Mouse (Mus musculus) embryonic facial prominence, embryonic 12.5 days (tissue): Measurements from ENCODE around the gene Fitm1. TPM values are rescaled to one million over a fixed set of nuclear protein-coding genes. Genes with fewer than 3 reads are reported as not detected.

Source experiments
- ATAC-seq: fragments of 200-750 bp; cut with Nextera tagmentation; 2 replicates; pipeline ENCODE4 v1.8.0; 2017; ENCODE audit not compliant: insufficient number of reproducible peaks, insufficient read depth, low FRiP score, low TSS enrichment
- H3K27ac ChIP-seq: fragments of 300-500 bp; sonication (generic); 2 replicates; pipeline ENCODE4 v1.5.1; 2016; ENCODE audit warnings: mild to moderate bottlenecking
- H3K27me3 ChIP-seq: fragments of 300-500 bp; sonication (generic); 2 replicates; pipeline ENCODE4 v1.6.1; 2016; ENCODE audit warnings: mild to moderate bottlenecking, moderate library complexity
- H3K36me3 ChIP-seq: fragments of 300-500 bp; sonication (generic); 2 replicates; pipeline ENCODE4 v1.6.1; 2016; ENCODE audit warnings: mild to moderate bottlenecking
- H3K4me1 ChIP-seq: fragments of 300-500 bp; sonication (generic); 2 replicates; pipeline ENCODE4 v1.6.1; 2016
- H3K4me2 ChIP-seq: fragments of 300-500 bp; sonication (generic); replicated peaks from 2 replicates; pipeline ENCODE4 v1.6.1; 2016; ENCODE audit warnings: mild to moderate bottlenecking, moderate library complexity
- H3K4me3 ChIP-seq: fragments of 300-500 bp; sonication (generic); 2 replicates; pipeline ENCODE4 v1.5.1; 2016; ENCODE audit warnings: mild to moderate bottlenecking
- H3K9ac ChIP-seq: fragments of 300-500 bp; sonication (generic); 2 replicates; pipeline ENCODE4 v1.6.1; 2016; ENCODE audit warnings: mild to moderate bottlenecking, moderate library complexity
- H3K9me3 ChIP-seq: fragments of 300-500 bp; sonication (generic); 2 replicates; pipeline ENCODE4 v1.6.1; 2016; ENCODE audit warnings: mild to moderate bottlenecking, moderate library complexity
- WGBS: fragments of 180-500 bp; shearing (Covaris S2); methylation state at CpG from one replicate; pipeline ENCODE4 v1.1.7; 2016; 5-methylcytosine and 5-hydroxymethylcytosine counted together
- polyA plus RNA-seq: library from polyadenylated mRNA; unstranded; fragments of >200 nt; fragmentation: Nextera tagmentation; extraction: Ambion mirVana; gene quantifications from 2 replicates; pipeline ENCODE4 v1.2.1, GENCODE M21; 2016

Gene Fitm1
- polyA plus RNA-seq, 1 experiment from 2014 or later, result 9.1 TPM

GRCm38 (mm10) chr14:55571760-55572159 is 3.7 kb upstream of the Fitm1 start:
- H3K27ac ChIP-seq, result no peak overlapping the region
- H3K9me3 ChIP-seq, result no peaks in the 10 kb centered on the region
- H3K4me3 ChIP-seq, result no peak overlapping the region
- no peak overlapping the region for H3K9ac ChIP-seq
- H3K27me3 ChIP-seq, result no peaks in the 10 kb centered on the region
- H3K4me2 ChIP-seq, result no peak overlapping the region
- H3K4me1 ChIP-seq, result no peaks in the 10 kb centered on the region
- ATAC-seq, result no peak
- H3K36me3 ChIP-seq, result peaks cover 31% of the 10 kb centered on the region

DNA sequence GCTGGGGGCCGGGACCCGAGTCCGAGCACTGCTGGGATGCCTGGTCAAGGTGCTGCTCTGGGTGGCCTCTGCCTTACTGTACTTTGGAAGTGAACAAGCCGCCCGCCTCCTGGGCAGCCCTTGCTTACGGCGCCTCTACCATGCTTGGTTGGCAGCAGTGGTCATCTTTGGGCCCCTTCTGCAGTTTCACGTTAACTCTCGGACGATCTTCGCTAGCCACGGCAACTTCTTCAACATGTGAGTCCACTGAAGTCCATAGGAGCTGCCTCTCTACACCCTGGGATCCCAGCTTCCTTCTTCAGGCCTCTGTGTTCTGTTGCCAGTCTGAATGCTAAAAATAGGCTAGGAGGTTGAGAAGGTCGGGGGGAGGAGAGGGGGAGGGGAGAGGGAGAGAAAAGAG is 294 bp downstream of the Fitm1 start:
- H3K4me1 ChIP-seq, result no peaks in the 10 kb centered on the region
- WGBS, result 72% methylated on average over 13 of the region's 13 CpGs
- no peak for ATAC-seq
- H3K27me3 ChIP-seq, result no peaks in the 10 kb centered on the region
- H3K4me2 ChIP-seq, result no peak overlapping the region
- H3K36me3 ChIP-seq, result peaks cover 10% of the 10 kb centered on the region
- H3K9me3 ChIP-seq, result no peaks in the 10 kb centered on the region
- H3K4me3 ChIP-seq, result no peak overlapping the region; the same call in 1 of the 2 replicates
- H3K9ac ChIP-seq, result no peak overlapping the region; the same call in 1 of the 2 replicates
- H3K27ac ChIP-seq, result no peak overlapping the region

GRCm38 (mm10) chr14:55576376-55576775 is 959 bp downstream of the Fitm1 start:
- no peak for ATAC-seq
- Histone ChIP-seq H3K4me3 (no peak overlapping the region), H3K4me1 (no peaks in the 10 kb centered on the region), H3K27ac (no peak overlapping the region), H3K9ac (no peak overlapping the region), H3K27me3 (no peaks in the 10 kb centered on the region), H3K36me3 (peaks cover 17% of the 10 kb centered on the region), H3K9me3 (no peaks in the 10 kb centered on the region), H3K4me2 (peak overlapping the region; percentile 26; the same call in 1 of the 2 replicates)
- WGBS, result 75% methylated on average over 16 of the region's 16 CpGs

- peak within 1 kb of the TSS; percentile 73 for H3K4me3 ChIP-seq
- H3K4me1 ChIP-seq, result no peaks in the 10 kb centered on the region
- H3K27me3 ChIP-seq, result no peaks in the 10 kb centered on the region
- peak within 1 kb of the TSS; percentile 85 for H3K9ac ChIP-seq
- H3K4me2 ChIP-seq, result peak within 1 kb of the TSS; percentile 81
- peak; percentile 85 for ATAC-seq
- 1% methylated on average over 32 of the region's 32 CpGs for WGBS
- H3K27ac ChIP-seq, result peak within 1 kb of the TSS; percentile 79
- peaks cover 22% of the 10 kb centered on the region for H3K36me3 ChIP-seq
- no peaks in the 10 kb centered on the region for H3K9me3 ChIP-seq
Measured at GRCm38 (mm10) chr14:55577871-55578667, 2.7 kb downstream of the Fitm1 start, which contains the start of gene Psme1. Gene Psme1 (plus strand): TSS chr14:55578123.

GRCm38 (mm10) chr14:55578668-55579269 is 3.4 kb downstream of the Fitm1 start:
- peaks cover 22% of the 10 kb centered on the region for H3K36me3 ChIP-seq
- no peaks in the 10 kb centered on the region for H3K4me1 ChIP-seq
- 28% methylated on average over 6 of the region's 6 CpGs for WGBS
- peak; percentile 8 for ATAC-seq
- peak overlapping the region; percentile 73 for H3K4me3 ChIP-seq
- H3K9ac ChIP-seq, result peak overlapping the region; percentile 85
- no peaks in the 10 kb centered on the region for H3K9me3 ChIP-seq
- H3K27me3 ChIP-seq, result no peaks in the 10 kb centered on the region
- peak overlapping the region; percentile 81 for H3K4me2 ChIP-seq
- H3K27ac ChIP-seq, result peak overlapping the region; percentile 79

GRCm38 (mm10) chr14:55579511-55580496 is 4.4 kb downstream of the Fitm1 start:
- ATAC-seq, result no peak
- H3K36me3 ChIP-seq, result peaks cover 22% of the 10 kb centered on the region
- no peaks in the 10 kb centered on the region for H3K9me3 ChIP-seq
- WGBS, result 88% methylated on average over 23 of the region's 23 CpGs
- no peak overlapping the region for H3K27ac ChIP-seq
- no peak overlapping the region for H3K9ac ChIP-seq
- no peak overlapping the region for H3K4me3 ChIP-seq
- no peaks in the 10 kb centered on the region for H3K27me3 ChIP-seq
- peaks cover 4% of the 10 kb centered on the region; the same call in 1 of the 2 replicates for H3K4me1 ChIP-seq
- no peak overlapping the region for H3K4me2 ChIP-seq

- no peak overlapping the region for H3K4me2 ChIP-seq
- H3K4me1 ChIP-seq, result peaks cover 6% of the 10 kb centered on the region; the same call in 1 of the 2 replicates
- no peaks in the 10 kb centered on the region for H3K9me3 ChIP-seq
- H3K27ac ChIP-seq, result no peak overlapping the region
- WGBS, result 94% methylated on average over 16 of the region's 16 CpGs
- no peak overlapping the region for H3K4me3 ChIP-seq
- no peak for ATAC-seq
- no peak overlapping the region for H3K9ac ChIP-seq
- H3K27me3 ChIP-seq, result 0 out of 2 replicates have a peak, but pooled peaks cover 2% of the 10 kb centered on the region
- peaks cover 22% of the 10 kb centered on the region for H3K36me3 ChIP-seq
Measured at GRCm38 (mm10) chr14:55580731-55581130, 5.3 kb downstream of the Fitm1 start.

DNA sequence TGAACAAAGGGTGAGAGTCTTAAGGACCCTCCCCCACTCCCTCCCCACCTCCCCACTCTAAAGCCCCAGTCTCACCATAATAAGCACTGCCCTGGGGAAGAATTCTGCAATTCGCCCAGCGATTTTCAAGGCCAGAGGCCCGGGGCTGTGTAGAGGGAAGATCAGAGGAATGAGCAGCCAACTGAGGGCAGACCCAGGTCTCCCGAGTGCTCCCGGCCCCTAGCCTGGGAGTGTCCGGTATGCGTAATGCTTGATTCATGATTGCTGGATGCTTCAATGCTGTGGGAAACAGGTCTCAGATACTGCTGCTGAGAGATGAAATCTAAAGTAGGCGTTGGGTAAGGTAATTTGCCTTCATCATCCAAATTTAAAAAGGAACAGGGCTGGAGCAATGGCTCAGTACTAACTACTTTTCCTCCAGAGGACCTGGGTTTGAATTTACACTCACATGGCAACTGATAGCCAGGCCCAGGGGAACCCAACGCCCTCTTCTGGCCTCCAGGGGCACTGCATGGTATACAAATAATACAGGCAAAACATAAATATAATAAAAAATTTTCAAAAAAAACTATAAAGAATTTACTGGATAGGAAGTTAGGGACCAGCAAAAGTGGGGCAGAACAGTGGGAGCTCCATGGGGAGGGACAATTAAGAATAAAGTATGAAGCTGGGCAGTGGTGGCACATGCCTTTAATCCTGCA is 6.7 kb downstream of the Fitm1 start:
- 73% methylated on average over 9 of the region's 9 CpGs for WGBS
- H3K4me2 ChIP-seq, result no peak overlapping the region
- H3K36me3 ChIP-seq, result peaks cover 25% of the 10 kb centered on the region
- no peak overlapping the region for H3K4me3 ChIP-seq
- 0 out of 2 replicates have a peak, but pooled peaks cover 2% of the 10 kb centered on the region for H3K27me3 ChIP-seq
- no peak overlapping the region for H3K9ac ChIP-seq
- H3K9me3 ChIP-seq, result no peaks in the 10 kb centered on the region
- H3K4me1 ChIP-seq, result peaks cover 6% of the 10 kb centered on the region; the same call in 1 of the 2 replicates
- ATAC-seq, result no peak
- H3K27ac ChIP-seq, result no peak overlapping the region

DNA sequence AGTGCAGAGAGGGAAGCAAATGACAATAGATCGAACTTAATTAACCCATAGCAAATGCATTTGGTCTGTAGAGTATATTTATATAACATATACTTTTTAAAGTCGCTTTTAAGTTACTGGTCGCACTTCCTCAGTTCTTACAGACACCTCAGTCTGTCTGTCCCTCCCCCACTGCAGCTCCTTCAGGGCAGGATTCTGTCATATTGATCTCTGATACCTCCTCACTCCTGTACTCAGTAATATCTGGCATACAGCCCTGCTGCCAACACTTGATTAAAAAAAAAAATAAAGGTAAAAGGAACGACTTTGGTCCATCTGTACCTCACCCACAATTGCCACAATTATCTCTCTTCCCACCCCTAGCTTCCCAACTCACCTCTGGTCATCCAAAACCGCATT is 8.9 kb downstream of the Fitm1 start:
- ATAC-seq, result no peak
- H3K4me2 ChIP-seq, result peak overlapping the region; percentile 69
- peak overlapping the region; percentile 53 for H3K9ac ChIP-seq

DNA sequence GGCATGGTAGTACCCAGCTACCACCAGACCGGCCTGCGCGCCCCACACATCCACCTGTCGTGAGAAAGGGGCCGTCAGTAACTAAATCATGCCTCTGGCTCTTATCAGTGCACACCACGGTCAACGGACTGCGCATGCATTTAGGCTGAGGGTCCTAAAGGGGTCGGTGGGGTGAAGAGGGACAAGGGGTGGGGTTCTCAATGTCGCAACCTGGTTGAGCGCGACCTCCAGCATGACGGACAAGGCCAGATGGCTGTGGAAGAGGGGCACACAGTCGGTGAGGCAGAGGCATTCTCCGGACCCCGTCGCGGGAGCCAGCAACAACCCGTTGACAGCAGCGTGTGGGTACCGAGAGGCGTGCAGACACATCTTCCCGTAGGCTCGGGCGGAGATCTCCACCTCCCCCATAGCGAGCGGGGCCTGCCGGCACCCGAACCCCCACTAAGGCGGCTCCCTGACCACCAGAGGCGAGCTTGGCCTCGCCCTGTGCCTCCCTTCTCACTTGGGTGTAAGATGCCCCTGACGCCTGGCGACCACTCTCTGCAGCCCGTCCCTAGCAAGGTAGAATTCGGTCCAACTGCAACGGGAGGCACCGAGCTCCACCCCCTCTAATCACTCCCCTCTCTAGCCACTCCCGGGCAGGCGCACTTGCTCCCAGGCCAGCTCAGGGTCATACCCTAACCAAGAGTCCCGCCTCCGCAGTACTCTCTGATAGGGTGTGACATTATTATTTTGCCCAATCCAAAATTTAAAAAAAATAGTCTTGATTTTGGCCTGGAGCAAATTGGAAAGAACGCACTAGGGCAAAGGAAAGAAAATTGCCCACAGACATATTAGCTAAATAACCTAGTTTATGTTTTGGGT is 9.5 kb downstream of the Fitm1 start, which contains the start of gene Emc9:
Gene Emc9 (minus strand): TSS at position 601 of the 864 bp plus-strand sequence.
- H3K36me3 ChIP-seq, result peaks cover 27% of the 10 kb centered on the region
- 1% methylated on average over 43 of the region's 43 CpGs for WGBS
- no peak for ATAC-seq

More for the DNA sequence above, 8.9 kb downstream of the Fitm1 start:
- H3K9me3 ChIP-seq, result no peaks in the 10 kb centered on the region
- H3K27me3 ChIP-seq, result 0 out of 2 replicates have a peak, but pooled peaks cover 2% of the 10 kb centered on the region
- H3K4me3 ChIP-seq, result peak overlapping the region; percentile 41
- peaks cover 6% of the 10 kb centered on the region; the same call in 1 of the 2 replicates for H3K4me1 ChIP-seq
- WGBS, result 33% methylated on average over 5 of the region's 5 CpGs
- peaks cover 30% of the 10 kb centered on the region for H3K36me3 ChIP-seq
- H3K27ac ChIP-seq, result no peak overlapping the region

More for the DNA sequence above, 9.5 kb downstream of the Fitm1 start, which contains the start of gene Emc9:
- peak within 1 kb of the TSS; percentile 69 for H3K4me2 ChIP-seq
- H3K27ac ChIP-seq, result no peak within 1 kb of the TSS
- H3K9ac ChIP-seq, result peak within 1 kb of the TSS; percentile 53
- H3K9me3 ChIP-seq, result no peaks in the 10 kb centered on the region
- H3K4me3 ChIP-seq, result peak within 1 kb of the TSS; percentile 41
- H3K27me3 ChIP-seq, result 0 out of 2 replicates have a peak, but pooled peaks cover 2% of the 10 kb centered on the region
- H3K4me1 ChIP-seq, result peaks cover 12% of the 10 kb centered on the region
